Mouse (Mus musculus): ENCODE measurements around the gene Vmn2r70. TPM values are rescaled to one million over a fixed set of nuclear protein-coding genes. Genes with fewer than 3 reads are reported as not detected.

Gene Vmn2r70
- not detected in 2 replicates for polyA plus RNA-seq (2016; fragmentation: Nextera tagmentation; extraction: Ambion mirVana)

DNA sequence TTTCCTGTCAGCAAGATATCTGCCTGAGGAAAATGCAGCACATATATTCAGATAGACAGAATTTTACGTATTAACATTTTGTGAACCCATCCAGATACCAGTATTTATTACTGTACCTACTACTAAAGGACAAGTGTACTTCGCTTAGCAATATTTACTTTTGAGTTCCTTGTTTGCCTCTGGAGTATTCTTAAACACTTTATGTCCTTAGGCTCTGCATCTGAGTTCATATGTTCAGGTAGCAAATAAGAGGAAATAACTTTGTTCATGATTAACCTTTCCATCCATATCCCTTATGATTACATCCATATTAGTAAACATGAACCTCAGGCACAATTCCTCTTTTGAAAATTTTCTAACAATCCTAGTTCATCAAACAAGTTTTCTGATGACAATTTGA is at the start of gene Vmn2r70:
Gene Vmn2r70, minus strand, starts transcription at position 101 of the 400 bp plus-strand sequence.
- H3K27ac ChIP-seq, result no peak within 1 kb of the TSS
- no peak for ATAC-seq (ENCODE audit: low FRiP score, low read depth)
- H3K36me3 ChIP-seq, result no peaks in the 10 kb centered on the region
- WGBS, result 87% methylated on average over 2 of the region's 2 CpGs
- H3K9me3 ChIP-seq, result no peaks in the 10 kb centered on the region
- H3K4me2 ChIP-seq (replicated peaks), result no peak within 1 kb of the TSS
- no peak within 1 kb of the TSS for H3K4me3 ChIP-seq
- no peaks in the 10 kb centered on the region for H3K27me3 ChIP-seq (replicated peaks)
- H3K9ac ChIP-seq, result no peak within 1 kb of the TSS
- H3K4me1 ChIP-seq, result no peaks in the 10 kb centered on the region

DNA sequence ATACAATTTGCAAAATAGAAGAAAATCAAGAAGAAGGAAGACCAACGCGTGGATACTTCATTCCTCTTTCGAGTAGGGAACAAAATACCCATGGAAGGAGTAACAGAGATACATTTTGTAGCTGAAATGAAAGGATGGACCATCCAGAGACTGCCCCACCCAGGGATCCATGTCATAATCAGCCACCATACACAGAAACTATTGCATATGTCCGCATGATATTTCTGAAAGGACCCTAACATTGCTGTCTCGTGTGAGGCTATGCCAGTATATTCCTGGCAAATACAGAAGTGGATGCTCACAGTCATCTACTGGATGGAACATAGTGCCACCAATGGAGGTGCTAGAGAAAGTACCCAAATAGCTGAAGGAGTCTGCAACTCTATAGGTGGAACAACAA is 6.2 kb downstream of the Vmn2r70 start, which contains the start of gene Vmn2r71:
Gene Vmn2r71, plus strand, starts transcription at position 301 of the 400 bp plus-strand sequence.
- Histone ChIP-seq H3K4me2 (replicated peaks) (no peak within 1 kb of the TSS), H3K27ac (no peak within 1 kb of the TSS), H3K4me3 (no peak within 1 kb of the TSS), H3K27me3 (replicated peaks) (no peaks in the 10 kb centered on the region), H3K9me3 (0 out of 2 replicates have a peak, but pooled peaks cover 5% of the 10 kb centered on the region), H3K9ac (no peak within 1 kb of the TSS), H3K4me1 (no peaks in the 10 kb centered on the region), H3K36me3 (no peaks in the 10 kb centered on the region)
- no peak for ATAC-seq (ENCODE audit: low FRiP score, low read depth)
- 88% methylated on average over 5 of the region's 5 CpGs for WGBS

DNA sequence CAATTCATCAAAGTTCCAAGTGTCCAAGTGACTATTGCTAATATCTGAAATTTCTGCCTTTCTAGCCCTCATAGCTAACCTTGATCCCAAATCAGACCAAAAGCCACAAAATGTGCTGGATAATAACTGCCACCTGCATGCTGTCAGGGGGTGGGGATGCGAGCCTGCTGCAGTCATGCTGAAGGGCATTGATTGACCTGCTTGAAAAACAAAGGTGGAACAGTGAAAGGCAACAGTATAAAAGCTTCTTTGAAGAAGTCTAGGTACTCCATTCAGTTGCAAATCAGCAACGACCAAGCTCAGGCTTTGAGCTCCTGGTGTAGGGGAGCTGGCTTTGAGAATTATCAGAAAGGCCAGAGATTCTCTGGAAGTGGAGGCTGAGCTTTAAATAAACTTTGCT is 25.9 kb downstream of the Vmn2r70 start:
- 58% methylated on average over 2 of the region's 2 CpGs for WGBS
- Histone ChIP-seq H3K9me3 (0 out of 2 replicates have a peak, but pooled peaks cover 3% of the 10 kb centered on the region), H3K4me2 (replicated peaks) (no peak overlapping the region), H3K4me1 (no peaks in the 10 kb centered on the region), H3K4me3 (no peak overlapping the region), H3K27ac (no peak overlapping the region), H3K36me3 (no peaks in the 10 kb centered on the region), H3K9ac (no peak overlapping the region), H3K27me3 (replicated peaks) (no peaks in the 10 kb centered on the region)
- ATAC-seq (ENCODE audit: low FRiP score, low read depth), result no peak

DNA sequence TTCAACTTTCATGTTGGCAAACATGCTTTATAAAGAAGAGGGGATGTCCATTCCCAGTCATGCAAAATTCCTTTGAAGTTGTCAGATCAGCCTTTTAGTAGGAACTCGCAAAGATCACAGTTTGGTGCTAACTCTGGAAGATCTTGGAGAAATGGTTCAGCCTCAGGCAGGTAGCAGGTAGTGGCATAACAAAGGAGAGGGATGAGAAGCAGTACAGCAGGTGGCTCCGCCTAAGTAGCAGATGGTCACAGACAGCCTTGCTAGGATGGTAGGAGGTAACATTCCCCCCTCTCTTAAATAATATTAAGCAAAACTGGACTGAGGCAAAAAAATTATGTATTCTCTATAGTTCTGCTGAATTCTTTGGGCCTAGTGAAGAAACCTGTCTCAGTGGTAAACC is 26.9 kb downstream of the Vmn2r70 start:
- Histone ChIP-seq H3K36me3 (no peaks in the 10 kb centered on the region), H3K4me3 (no peak overlapping the region), H3K9me3 (0 out of 2 replicates have a peak, but pooled peaks cover 3% of the 10 kb centered on the region), H3K27ac (no peak overlapping the region), H3K4me1 (no peaks in the 10 kb centered on the region), H3K4me2 (replicated peaks) (no peak overlapping the region), H3K9ac (no peak overlapping the region), H3K27me3 (replicated peaks) (no peaks in the 10 kb centered on the region)
- no peak for ATAC-seq (ENCODE audit: low FRiP score, low read depth)
- 92% methylated on average over 2 of the region's 2 CpGs for WGBS

Other genes with a start within 250 kb of the Vmn2r70 start
- gene Vmn2r69, start 153.3 kb downstream of the Vmn2r70 start, polyA plus RNA-seq (2016; fragmentation: Nextera tagmentation; extraction: Ambion mirVana), result not detected in 2 replicates
- not detected in 2 replicates for gene Vmn2r71, start 6.1 kb downstream of the Vmn2r70 start, polyA plus RNA-seq (2016; fragmentation: Nextera tagmentation; extraction: Ambion mirVana)
- gene Vmn2r72, start 185.9 kb upstream of the Vmn2r70 start, polyA plus RNA-seq (2016; fragmentation: Nextera tagmentation; extraction: Ambion mirVana), result not detected in 2 replicates

Data from neural tube, embryonic 12.5 days (tissue).